Mouse (Mus musculus): ENCODE measurements around the gene Gar1. TPM values are rescaled to one million over a fixed set of nuclear protein-coding genes. Genes with fewer than 3 reads are reported as not detected.

Gene Gar1
- polyA plus RNA-seq, 1 experiment from 2014 or later, result 65.7 TPM

- no peak for ATAC-seq
Observed at GRCm38 (mm10) chr3:129835388-129835934, 4.3 kb upstream of the Gar1 start, which contains the start of gene Cfi. Gene Cfi, plus strand, starts transcription at chr3:129835884.

GRCm38 (mm10) chr3:129830626-129831025, 570 bp downstream of the Gar1 start:
- Histone ChIP-seq H3K4me3 (peak overlapping the region; percentile 96), H3K27me3 (0 out of 2 replicates have a peak, but pooled peaks cover 5% of the 10 kb centered on the region), H3K4me1 (peaks cover 18% of the 10 kb centered on the region), H3K9ac (peak overlapping the region; percentile 80), H3K4me2 (peak overlapping the region; percentile 77), H3K36me3 (ENCODE audit: poor library complexity, severe bottlenecking) (peaks cover 27% of the 10 kb centered on the region; the same call in 1 of the 2 replicates), H3K9me3 (replicated peaks) (no peaks in the 10 kb centered on the region), H3K27ac (peak overlapping the region; percentile 88)
- no peak for ATAC-seq
- WGBS, result 0% methylated on average over 42 of the region's 45 CpGs

More at GRCm38 (mm10) chr3:129835388-129835934, 4.3 kb upstream of the Gar1 start, which contains the start of gene Cfi:
- Histone ChIP-seq H3K4me1 (no peaks in the 10 kb centered on the region; the same call in 1 of the 2 replicates), H3K9ac (no peak within 1 kb of the TSS), H3K9me3 (replicated peaks) (no peaks in the 10 kb centered on the region), H3K4me3 (no peak within 1 kb of the TSS), H3K27me3 (0 out of 2 replicates have a peak, but pooled peaks cover 5% of the 10 kb centered on the region), H3K36me3 (ENCODE audit: poor library complexity, severe bottlenecking) (no peaks in the 10 kb centered on the region), H3K4me2 (no peak within 1 kb of the TSS), H3K27ac (no peak within 1 kb of the TSS)
- WGBS, result 66% methylated on average over 6 of the region's 6 CpGs

- H3K27ac ChIP-seq, result no peak overlapping the region
- ATAC-seq, result no peak
Observed at GRCm38 (mm10) chr3:129827691-129828090, 3.5 kb downstream of the Gar1 start.

GRCm38 (mm10) chr3:129826691-129827090, 4.5 kb downstream of the Gar1 start:
- Histone ChIP-seq H3K9me3 (replicated peaks) (no peaks in the 10 kb centered on the region), H3K27ac (no peak overlapping the region), H3K4me2 (no peak overlapping the region), H3K36me3 (ENCODE audit: poor library complexity, severe bottlenecking) (peaks cover 54% of the 10 kb centered on the region), H3K9ac (no peak overlapping the region), H3K27me3 (no peaks in the 10 kb centered on the region), H3K4me1 (peaks cover 18% of the 10 kb centered on the region), H3K4me3 (no peak overlapping the region)
- no peak for ATAC-seq
- 87% methylated on average over 10 of the region's 10 CpGs for WGBS

More at GRCm38 (mm10) chr3:129827691-129828090, 3.5 kb downstream of the Gar1 start:
- H3K36me3 ChIP-seq (ENCODE audit: poor library complexity, severe bottlenecking), result peaks cover 50% of the 10 kb centered on the region
- peaks cover 18% of the 10 kb centered on the region for H3K4me1 ChIP-seq
- no peaks in the 10 kb centered on the region for H3K27me3 ChIP-seq
- no peak overlapping the region for H3K4me3 ChIP-seq
- no peak overlapping the region for H3K4me2 ChIP-seq
- H3K9ac ChIP-seq, result no peak overlapping the region
- no peaks in the 10 kb centered on the region for H3K9me3 ChIP-seq (replicated peaks)
- WGBS, result 96% methylated on average over 5 of the region's 5 CpGs

GRCm38 (mm10) chr3:129824891-129825290, 6.3 kb downstream of the Gar1 start:
- no peak for ATAC-seq
- 95% methylated on average over 10 of the region's 10 CpGs for WGBS
- no peak overlapping the region for H3K27ac ChIP-seq
- H3K4me1 ChIP-seq, result peaks cover 14% of the 10 kb centered on the region
- H3K27me3 ChIP-seq, result no peaks in the 10 kb centered on the region
- no peak overlapping the region for H3K4me2 ChIP-seq
- H3K9ac ChIP-seq, result no peak overlapping the region
- H3K36me3 ChIP-seq (ENCODE audit: poor library complexity, severe bottlenecking), result peaks cover 54% of the 10 kb centered on the region
- H3K9me3 ChIP-seq (replicated peaks), result no peaks in the 10 kb centered on the region
- H3K4me3 ChIP-seq, result no peak overlapping the region

GRCm38 (mm10) chr3:129824146-129824545, 7.0 kb downstream of the Gar1 start:
- Histone ChIP-seq H3K27me3 (no peaks in the 10 kb centered on the region), H3K4me3 (no peak overlapping the region), H3K4me1 (peaks cover 7% of the 10 kb centered on the region), H3K36me3 (ENCODE audit: poor library complexity, severe bottlenecking) (peaks cover 54% of the 10 kb centered on the region), H3K9ac (no peak overlapping the region), H3K9me3 (replicated peaks) (no peaks in the 10 kb centered on the region), H3K4me2 (no peak overlapping the region), H3K27ac (no peak overlapping the region)
- WGBS, result 96% methylated on average over 4 of the region's 4 CpGs
- no peak for ATAC-seq

- no peak overlapping the region for H3K27ac ChIP-seq
- H3K4me3 ChIP-seq, result no peak overlapping the region
- no peaks in the 10 kb centered on the region for H3K27me3 ChIP-seq
- H3K4me2 ChIP-seq, result no peak overlapping the region
- 57% methylated on average over 5 of the region's 5 CpGs for WGBS
- peaks cover 50% of the 10 kb centered on the region for H3K36me3 ChIP-seq (ENCODE audit: poor library complexity, severe bottlenecking)
- ATAC-seq, result peak; percentile 58
- no peaks in the 10 kb centered on the region for H3K9me3 ChIP-seq (replicated peaks)
- H3K9ac ChIP-seq, result no peak overlapping the region
- peaks cover 3% of the 10 kb centered on the region for H3K4me1 ChIP-seq
Observed at GRCm38 (mm10) chr3:129823293-129823692, 7.9 kb downstream of the Gar1 start.

GRCm38 (mm10) chr3:129822206-129822775, 8.9 kb downstream of the Gar1 start, which contains the start of gene Rrh:
Gene Rrh, minus strand, starts transcription at chr3:129822587.
- Histone ChIP-seq H3K4me2 (no peak within 1 kb of the TSS), H3K9ac (no peak within 1 kb of the TSS), H3K4me3 (no peak within 1 kb of the TSS), H3K27ac (no peak within 1 kb of the TSS), H3K9me3 (replicated peaks) (no peaks in the 10 kb centered on the region), H3K27me3 (no peaks in the 10 kb centered on the region), H3K36me3 (ENCODE audit: poor library complexity, severe bottlenecking) (peaks cover 40% of the 10 kb centered on the region), H3K4me1 (no peaks in the 10 kb centered on the region; the same call in 1 of the 2 replicates)
- 28% methylated on average over 11 of the region's 11 CpGs for WGBS
- no peak for ATAC-seq

- Histone ChIP-seq H3K36me3 (ENCODE audit: poor library complexity, severe bottlenecking) (peaks cover 38% of the 10 kb centered on the region), H3K9me3 (replicated peaks) (no peaks in the 10 kb centered on the region), H3K4me3 (no peak overlapping the region), H3K4me2 (no peak overlapping the region), H3K4me1 (no peaks in the 10 kb centered on the region; the same call in 1 of the 2 replicates), H3K27me3 (no peaks in the 10 kb centered on the region), H3K27ac (no peak overlapping the region), H3K9ac (no peak overlapping the region)
- ATAC-seq, result no peak
- WGBS, result 77% methylated on average over 8 of the region's 8 CpGs
Observed at GRCm38 (mm10) chr3:129821736-129822135, 9.5 kb downstream of the Gar1 start.

- WGBS, result 60% methylated on average over 9 of the region's 9 CpGs
- no peaks in the 10 kb centered on the region for H3K27me3 ChIP-seq
- H3K4me2 ChIP-seq, result no peak overlapping the region
- no peaks in the 10 kb centered on the region for H3K9me3 ChIP-seq (replicated peaks)
- no peak overlapping the region for H3K27ac ChIP-seq
- peaks cover 29% of the 10 kb centered on the region for H3K36me3 ChIP-seq (ENCODE audit: poor library complexity, severe bottlenecking)
- no peak overlapping the region for H3K9ac ChIP-seq
- H3K4me3 ChIP-seq, result no peak overlapping the region
- no peak for ATAC-seq
- H3K4me1 ChIP-seq, result no peaks in the 10 kb centered on the region; the same call in 1 of the 2 replicates
Observed at GRCm38 (mm10) chr3:129820847-129821246, 10.3 kb downstream of the Gar1 start.

- Histone ChIP-seq H3K4me3 (no peak within 1 kb of the TSS), H3K36me3 (ENCODE audit: poor library complexity, severe bottlenecking) (no peaks in the 10 kb centered on the region), H3K9ac (no peak within 1 kb of the TSS), H3K27me3 (no peaks in the 10 kb centered on the region), H3K4me1 (no peaks in the 10 kb centered on the region), H3K4me2 (no peak within 1 kb of the TSS), H3K9me3 (replicated peaks) (no peaks in the 10 kb centered on the region), H3K27ac (no peak within 1 kb of the TSS)
- WGBS, result 76% methylated on average over 10 of the region's 10 CpGs
- ATAC-seq, result no peak
Observed at GRCm38 (mm10) chr3:129803765-129804164, 27.4 kb downstream of the Gar1 start, which contains the start of gene Lrit3. Gene Lrit3, minus strand, starts transcription at chr3:129804030.

GRCm38 (mm10) chr3:129799011-129799410, 32.2 kb downstream of the Gar1 start:
- WGBS, result 88% methylated on average over 2 of the region's 2 CpGs

More at GRCm38 (mm10) chr3:129799011-129799410, 32.2 kb downstream of the Gar1 start:
- H3K4me2 ChIP-seq, result no peak overlapping the region
- H3K27me3 ChIP-seq, result no peaks in the 10 kb centered on the region
- H3K9me3 ChIP-seq (replicated peaks), result no peaks in the 10 kb centered on the region
- ATAC-seq, result no peak
- H3K27ac ChIP-seq, result no peak overlapping the region
- no peak overlapping the region for H3K4me3 ChIP-seq
- no peaks in the 10 kb centered on the region for H3K36me3 ChIP-seq (ENCODE audit: poor library complexity, severe bottlenecking)
- no peaks in the 10 kb centered on the region for H3K4me1 ChIP-seq
- no peak overlapping the region for H3K9ac ChIP-seq
